Mouse (Mus musculus): ENCODE measurements around the gene Tmub1.

Gene Tmub1

DNA sequence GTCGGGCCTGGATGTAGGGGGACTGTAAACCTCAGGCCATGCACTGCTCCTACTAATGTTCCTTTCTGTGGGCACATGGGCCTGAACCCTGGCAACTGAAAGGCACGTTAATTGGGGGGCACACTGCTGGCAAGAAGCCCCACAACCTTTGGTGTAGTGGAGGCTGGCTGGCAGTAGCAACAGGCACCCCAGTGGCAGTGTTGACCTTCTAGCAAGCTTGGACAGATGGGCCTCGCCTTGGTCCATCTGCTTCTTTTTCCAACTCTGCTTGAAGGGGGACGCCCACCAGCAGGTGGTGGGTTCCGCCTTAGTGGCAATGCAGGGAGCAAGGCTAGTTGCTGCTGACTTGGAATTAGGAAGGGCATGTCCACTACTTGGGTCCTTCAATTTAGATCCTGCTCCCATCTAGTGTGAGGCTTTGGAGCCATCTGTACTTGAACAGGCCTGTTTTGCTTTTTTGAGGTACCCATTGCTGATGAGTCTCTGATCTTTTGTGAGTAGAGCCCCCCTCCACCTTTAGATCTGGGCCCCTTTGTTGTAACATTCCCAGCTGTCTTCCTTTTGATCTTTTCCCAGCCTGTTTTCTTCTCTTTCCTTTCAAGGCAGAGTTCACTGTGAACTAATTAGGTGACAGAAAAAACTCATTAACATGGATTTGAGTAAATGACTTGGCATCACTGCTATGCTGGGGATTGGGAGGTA, 5.8 kb upstream of the Tmub1 start:
- DNase-seq, result peak; percentile 32

GRCm38 (mm10) chr5:24452691-24453233, 5.1 kb upstream of the Tmub1 start:
- DNase-seq, result no peak

DNA sequence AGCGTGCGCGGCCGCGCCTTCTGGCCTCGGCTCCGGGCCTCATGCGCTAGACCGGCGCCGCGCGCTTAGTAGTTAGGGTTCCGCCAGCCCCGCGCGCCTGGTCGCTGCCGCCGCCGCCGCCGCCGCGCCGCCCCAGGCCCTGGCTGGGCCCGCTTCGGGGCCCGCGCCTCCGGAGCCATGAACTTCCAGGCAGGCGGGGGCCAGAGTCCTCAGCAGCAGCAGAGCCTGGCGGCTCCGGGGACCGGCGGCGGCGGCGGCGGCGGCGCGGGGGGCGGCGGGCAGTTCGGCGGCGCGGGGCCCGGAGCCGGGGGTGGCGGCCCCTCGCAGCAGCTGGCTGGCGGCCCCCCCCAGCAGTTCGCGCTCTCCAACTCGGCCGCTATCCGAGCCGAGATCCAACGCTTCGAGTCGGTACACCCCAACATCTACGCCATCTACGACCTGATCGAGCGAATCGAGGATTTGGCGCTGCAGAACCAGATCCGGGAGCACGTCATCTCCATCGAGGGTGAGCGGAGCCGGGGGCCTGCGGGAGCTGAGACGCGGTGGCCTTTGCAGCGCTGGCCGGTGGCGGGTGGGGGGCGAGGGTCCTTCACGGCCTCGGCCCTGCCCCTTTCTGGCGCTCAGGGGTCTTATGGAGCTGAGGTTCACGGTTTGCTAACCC, 4.5 kb upstream of the Tmub1 start, which contains the start of gene Agap3:
Agap3 (plus strand) TSS at position 148 of the 661 bp plus-strand sequence.
- no peak for DNase-seq

GRCm38 (mm10) chr5:24451264-24452029, 3.8 kb upstream of the Tmub1 start:
- DNase-seq, result peak; percentile 89

DNA sequence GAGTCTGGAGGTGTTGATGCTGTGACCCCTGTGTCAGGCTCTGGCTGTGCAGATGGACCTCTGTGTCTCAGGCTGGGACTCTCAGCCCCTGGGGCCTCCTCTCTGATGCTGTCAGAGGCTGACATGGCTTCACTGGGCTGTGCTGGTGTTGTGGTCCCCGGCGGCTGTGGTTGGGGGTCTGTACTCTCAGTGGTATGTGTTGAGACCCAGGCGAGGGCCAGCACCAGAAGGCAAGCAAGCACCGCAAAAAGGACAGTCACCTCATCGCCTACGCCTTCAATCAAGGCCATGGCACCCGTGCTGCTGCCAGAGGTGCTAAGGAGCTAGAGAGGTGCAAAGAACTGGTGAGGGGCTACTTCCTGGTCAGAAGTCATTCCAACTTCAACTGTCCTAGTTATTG, 1.0 kb downstream of the Tmub1 start:
- no peak for DNase-seq

DNA sequence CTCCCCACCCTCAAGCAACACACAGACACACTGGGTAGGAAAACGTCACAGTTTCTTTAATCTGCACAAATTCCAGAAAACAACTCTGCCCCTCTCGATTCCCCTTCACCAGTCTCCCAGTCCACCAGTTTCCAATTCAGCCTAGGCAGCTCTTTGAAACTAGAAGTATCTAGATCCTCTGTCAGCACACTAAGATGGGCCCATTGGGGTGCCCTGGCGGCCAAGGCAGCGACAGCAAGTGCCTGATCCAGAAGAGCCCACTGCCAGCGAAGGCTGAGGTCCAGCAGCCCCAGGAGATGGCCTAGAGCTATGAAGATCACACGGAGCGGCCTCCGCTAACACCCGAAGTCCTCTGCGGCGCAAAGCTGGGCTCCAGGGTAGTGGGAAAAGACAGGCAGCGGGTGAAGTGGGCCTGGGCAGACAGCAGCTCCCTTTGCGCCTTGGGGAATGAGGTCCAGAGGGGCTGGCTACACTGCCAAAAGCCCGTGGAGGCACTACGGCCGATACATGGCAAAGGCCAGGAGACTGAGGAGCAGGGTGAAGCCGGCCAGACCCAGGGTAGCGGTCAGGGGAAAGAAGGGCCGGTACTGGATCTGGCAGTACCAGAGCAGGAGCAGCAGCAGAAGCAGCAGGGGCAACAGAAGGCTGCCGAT, 2.1 kb downstream of the Tmub1 start:
- DNase-seq, result no peak

DNA sequence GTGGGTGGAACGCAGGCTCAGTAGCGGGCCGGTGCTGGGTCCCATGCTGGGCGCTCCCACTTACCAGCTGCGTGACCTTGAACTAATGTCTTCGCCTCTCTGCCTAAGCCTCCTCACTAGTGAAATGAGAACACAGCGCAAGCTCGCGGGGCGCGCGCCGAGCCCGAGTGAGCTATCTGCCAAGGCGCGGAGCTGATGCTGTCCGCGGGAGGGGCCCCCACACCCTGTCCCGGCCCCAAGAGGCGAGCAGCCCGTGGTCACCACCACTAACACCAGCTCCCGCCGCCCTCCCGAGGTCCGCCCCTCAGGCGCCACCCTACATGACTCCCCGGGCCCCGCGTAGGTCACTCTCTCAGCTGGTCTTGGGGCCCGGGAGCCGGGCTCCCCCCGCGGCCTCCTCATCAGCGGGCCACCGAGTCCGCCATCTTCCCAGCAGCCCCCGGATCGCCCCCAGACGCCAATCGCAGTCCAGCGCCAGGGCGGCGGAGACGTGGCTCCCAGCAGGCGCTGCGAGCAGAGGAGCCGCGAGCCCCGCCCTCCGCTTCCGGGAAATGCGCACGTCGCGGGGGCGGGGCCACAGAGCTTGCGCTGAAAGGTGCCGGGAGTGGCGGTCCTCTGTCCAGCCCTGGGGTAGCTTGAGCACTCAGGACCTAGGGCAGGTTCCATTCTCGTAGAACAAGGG, 2.8 kb downstream of the Tmub1 start, which contains the start of gene Fastk:
Fastk (minus strand) TSS at position 542 of the 682 bp plus-strand sequence.
- DNase-seq, result peak; percentile 94

GRCm38 (mm10) chr5:24443927-24444326, 3.7 kb downstream of the Tmub1 start:
- no peak for DNase-seq

- DNase-seq, result no peak
Measured at GRCm38 (mm10) chr5:24443204-24443603, 4.5 kb downstream of the Tmub1 start.

GRCm38 (mm10) chr5:24442029-24442428, 5.6 kb downstream of the Tmub1 start:
- DNase-seq, result no peak

GRCm38 (mm10) chr5:24441187-24441586, 6.5 kb downstream of the Tmub1 start:
- no peak for DNase-seq

- DNase-seq, result no peak
Measured at GRCm38 (mm10) chr5:24433993-24434392, 13.7 kb downstream of the Tmub1 start.

GRCm38 (mm10) chr5:24428596-24428995, 19.1 kb downstream of the Tmub1 start:
- DNase-seq, result no peak

DNA sequence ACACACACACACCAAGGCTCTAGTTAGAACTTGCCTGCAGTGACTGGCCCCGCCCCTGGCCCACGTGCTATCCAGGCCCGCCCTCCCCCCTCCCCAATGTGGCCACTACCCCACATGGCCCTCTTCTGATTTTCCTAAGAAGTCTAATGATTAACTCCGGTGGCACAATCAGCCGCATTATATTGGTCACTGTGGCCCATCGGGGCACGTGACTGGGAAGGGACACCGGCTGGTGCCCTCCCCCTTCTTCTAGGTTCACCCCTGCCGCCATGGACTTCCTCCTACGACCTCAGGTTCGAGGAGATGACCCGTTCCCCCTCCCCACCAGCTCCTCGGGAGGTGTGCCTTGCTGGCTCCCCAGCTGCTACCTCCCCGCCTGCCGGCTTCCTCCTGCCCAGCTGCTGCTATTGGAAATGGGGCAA, 19.7 kb downstream of the Tmub1 start:
- DNase-seq, result no peak

DNA sequence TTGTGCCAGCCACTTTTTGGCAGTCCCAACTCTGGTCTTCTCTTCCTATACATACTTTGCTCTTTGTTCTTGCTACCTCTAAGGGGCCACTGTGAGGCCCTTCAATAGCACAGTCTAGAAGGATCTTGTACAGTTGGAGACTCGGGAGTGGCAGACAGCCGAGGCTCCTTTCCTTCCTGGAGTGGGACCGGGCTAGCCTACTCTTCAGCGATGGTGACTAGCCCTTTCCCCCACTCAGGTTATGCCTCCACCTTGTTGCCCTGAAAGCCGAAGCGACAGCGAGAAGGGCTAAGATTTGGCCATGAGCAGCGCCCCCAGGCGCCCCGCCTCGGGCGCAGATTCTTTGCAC, 20.4 kb downstream of the Tmub1 start:
- no peak for DNase-seq

- DNase-seq, result no peak
Measured at GRCm38 (mm10) chr5:24426556-24427284, 20.9 kb downstream of the Tmub1 start.

DNA sequence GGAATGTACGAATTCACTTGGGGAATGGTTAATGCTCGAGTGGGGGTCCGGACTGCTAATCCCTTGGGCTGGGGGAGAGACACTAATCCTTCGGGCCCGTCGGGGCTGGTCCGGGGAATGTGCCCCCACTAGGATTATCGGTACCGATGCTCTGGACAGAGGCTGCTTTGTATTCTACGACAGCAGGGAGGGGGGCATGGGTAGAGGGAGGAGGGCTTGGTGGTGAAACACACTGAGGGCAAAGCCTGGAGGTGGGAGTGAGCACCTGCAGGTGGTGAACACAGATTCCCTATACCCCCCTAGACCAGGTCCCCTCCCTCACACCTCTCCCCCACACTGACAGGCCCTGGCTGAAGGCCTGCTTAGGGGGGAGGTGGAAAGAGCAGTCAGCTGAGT, 21.6 kb downstream of the Tmub1 start:
- no peak for DNase-seq

GRCm38 (mm10) chr5:24425421-24426036, 22.1 kb downstream of the Tmub1 start:
- DNase-seq, result no peak

GRCm38 (mm10) chr5:24424861-24425411, 22.7 kb downstream of the Tmub1 start:
- DNase-seq, result peak; percentile 80

DNA sequence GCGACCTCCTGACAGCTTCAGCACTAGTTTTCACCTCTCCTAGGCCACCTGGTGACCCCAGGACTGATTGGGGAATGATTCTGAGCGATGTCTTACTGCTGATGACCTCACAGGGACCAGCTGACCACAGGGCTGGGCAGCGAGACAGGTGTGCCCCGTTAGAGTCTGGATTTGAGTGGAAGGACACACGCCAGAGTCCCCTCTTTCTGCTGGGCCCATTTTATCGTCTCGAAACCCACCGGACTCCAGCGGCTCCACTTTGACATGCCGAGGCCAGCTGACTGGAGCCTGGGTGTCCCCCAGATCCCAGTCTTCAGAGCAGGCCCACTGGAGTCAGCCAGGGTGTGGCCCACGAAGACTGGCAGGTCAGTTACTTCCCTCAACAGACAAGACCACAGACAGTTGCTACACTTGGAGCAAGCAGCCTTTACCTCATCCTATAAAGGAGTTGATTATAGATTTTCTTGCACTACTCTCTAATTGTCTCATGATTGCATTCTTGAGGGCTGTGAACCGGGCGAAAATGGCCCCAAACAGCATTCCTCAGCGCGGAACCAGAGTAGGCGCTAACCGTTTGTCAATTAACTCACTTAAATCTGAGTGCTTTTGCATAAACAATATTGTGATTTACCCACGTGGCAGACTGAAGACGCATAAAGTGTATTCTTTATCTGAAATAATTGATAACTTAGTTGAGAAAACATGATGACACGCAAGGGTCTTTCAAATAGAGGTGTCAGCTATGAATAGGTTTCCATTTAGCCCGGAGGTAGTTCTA, 23.5 kb downstream of the Tmub1 start:
- peak; percentile 57 for DNase-seq

Data from layer of hippocampus, adult 9-11 months (tissue).